Mouse (Mus musculus) layer of hippocampus, postnatal 10 days (tissue): ENCODE measurements around the gene Myb. TPM values are rescaled to one million over a fixed set of nuclear protein-coding genes. Genes with fewer than 3 reads are reported as not detected.

Experiments used
- DNase-seq, 2 experiments: peaks; one replicate each; pipeline ENCODE4 v3.0.0; 2021; ENCODE audit warnings: low spot score in 2 of 2
- total RNA-seq, 2 experiments: library from RNA; stranded (reverse); gene quantifications; 2 replicates each; pipeline ENCODE4 v1.2.3; 2021

The Myb gene
- total RNA-seq, 2 experiments from 2014 or later = 1.5 to 2.1 TPM

DNA sequence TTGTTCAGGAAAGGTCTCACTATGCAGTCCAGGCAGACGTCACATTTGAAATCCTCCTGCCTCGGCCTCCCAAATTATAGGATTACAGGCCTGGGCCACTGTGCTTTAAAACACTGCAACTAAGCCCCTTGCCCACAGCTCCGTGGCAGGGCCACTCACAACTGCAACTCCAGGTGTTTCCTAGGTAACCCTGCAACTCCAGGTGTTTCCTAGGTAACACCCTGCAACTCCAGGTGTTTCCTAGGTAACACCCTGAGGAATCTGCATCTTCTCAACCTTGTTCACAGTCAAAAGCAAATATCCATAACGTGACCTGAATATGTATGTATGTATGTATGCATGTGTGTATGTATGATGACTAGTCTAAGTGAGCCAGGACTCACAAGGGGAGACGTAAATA, 75.7 kb downstream of the Myb start:
- DNase-seq = no peak

DNA sequence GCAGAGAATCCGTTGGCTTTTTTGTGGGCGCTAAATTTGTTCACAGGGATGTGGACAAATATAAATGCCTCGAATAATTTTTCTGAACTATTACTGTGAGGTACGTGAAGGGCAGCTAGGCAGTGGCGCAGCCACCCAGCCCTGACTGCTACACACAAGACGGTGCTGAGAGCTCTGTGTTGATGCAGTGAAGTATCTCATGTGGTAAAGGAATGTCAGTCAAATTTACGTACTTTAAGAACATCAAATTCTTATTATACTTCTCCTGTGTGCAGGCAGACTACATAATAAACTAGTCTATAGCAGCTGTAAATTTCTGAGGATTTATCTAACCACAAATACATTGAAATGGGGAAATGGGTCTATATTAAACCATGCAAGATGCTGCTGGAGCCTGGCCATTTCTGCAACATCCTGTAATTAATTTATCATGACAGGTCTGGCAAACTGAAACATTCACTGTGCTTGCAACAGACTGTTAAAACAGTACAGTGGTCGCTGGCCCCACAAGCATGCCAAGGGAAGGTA, 77.3 kb downstream of the Myb start:
- no peak for DNase-seq

DNA sequence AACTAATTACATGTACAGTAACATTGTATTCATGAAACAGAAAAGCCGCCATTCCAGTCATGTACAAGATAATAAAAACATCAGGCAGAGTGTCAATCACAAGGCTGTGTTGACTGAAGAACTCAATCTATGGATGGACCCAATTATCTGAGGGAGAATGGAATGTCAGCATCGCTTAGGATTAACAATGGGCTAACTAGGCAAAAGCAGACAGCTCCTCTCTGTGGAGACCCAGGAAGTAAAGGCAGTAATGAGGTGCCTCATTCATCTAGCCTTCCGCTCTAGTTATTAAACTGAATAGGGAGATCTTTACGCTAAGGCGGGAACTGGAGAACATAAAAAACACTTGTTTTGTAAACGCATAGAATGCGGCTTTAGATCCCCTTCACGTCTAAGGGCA, 78.3 kb downstream of the Myb start:
- no peak for DNase-seq

DNA sequence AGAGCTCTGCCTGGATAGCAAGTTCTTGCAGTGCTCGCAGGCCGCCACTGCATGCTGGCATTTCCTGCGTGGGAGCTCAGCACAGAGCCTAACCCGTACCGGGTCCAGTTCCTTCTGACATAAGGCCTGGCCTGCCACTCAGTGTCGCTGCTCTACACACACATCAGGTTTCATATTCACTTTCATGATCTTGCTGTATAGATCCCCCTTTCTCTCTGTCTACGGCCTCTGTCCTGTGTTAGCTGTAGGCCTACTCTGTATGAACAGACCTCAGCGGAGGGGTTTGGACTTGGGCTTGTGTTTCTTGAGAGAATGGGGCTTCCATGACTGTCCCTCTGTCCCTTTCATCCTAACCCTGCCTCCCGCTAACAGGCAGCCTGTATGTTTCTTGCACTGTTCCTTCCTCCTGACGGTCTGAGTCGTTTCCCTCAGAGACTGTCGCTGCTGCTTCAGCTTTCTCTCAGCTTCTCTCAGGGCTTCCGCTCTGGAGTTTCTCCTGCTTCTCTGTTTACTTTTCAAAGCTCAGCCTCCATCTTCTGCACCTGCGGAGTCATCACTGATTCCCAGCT, 83.5 kb downstream of the Myb start:
- no peak for DNase-seq

DNA sequence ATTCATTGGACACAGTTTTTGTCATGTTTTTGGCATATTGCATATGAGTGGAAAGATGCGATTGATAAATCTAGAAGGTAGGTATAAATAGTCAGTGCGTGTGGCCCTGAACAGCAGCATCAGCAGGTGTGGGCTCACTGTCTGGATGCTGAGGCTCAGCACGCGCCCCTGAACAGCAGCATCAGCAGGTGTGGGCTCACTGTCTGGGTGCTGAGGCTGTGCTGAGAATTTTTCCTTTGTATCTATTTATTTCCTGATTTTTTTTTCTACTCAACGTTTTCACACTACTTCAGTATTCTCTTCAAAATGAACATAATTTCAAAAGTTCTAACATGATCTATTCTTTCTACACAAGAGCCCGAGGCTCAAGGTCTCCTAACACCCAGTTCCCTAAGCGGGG, 84.1 kb downstream of the Myb start:
- DNase-seq = no peak

DNA sequence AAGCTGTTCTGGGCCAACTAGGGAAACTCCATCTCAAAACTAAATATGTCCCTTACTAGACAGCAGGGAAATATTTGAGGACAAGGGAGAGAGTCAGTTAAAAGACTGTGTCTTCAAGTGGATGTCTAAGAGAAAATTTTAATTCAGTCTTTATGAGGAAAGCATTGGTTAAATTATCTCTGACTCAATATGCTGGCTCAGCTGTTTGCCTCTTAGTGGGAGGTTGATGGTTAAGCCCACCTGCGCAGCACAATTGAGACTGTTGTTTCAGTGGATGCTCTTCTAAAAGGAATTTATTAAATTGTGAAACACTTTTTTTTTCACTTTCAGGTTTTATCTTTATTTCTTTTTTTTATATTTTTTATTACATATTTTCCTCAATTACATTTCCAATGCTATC, 84.6 kb downstream of the Myb start:
- DNase-seq = no peak

Other genes starting within 250 kb of the Myb start
- 100 to 1,000 TPM; 213 to 240 TPM for gene Ahi1, start 208.4 kb downstream of the Myb start, total RNA-seq
- 10 to 100 TPM; 80.4 to 93.6 TPM for gene Hbs1l, start 135.0 kb upstream of the Myb start, total RNA-seq
- under 1 TPM in 1 of 2 experiments, not detected in 1; 0.34 TPM for gene Aldh8a1, start 216.3 kb upstream of the Myb start, total RNA-seq